Comparison of ENCODE assay signal across 21 mouse cellular contexts in the genomic region with DNA sequence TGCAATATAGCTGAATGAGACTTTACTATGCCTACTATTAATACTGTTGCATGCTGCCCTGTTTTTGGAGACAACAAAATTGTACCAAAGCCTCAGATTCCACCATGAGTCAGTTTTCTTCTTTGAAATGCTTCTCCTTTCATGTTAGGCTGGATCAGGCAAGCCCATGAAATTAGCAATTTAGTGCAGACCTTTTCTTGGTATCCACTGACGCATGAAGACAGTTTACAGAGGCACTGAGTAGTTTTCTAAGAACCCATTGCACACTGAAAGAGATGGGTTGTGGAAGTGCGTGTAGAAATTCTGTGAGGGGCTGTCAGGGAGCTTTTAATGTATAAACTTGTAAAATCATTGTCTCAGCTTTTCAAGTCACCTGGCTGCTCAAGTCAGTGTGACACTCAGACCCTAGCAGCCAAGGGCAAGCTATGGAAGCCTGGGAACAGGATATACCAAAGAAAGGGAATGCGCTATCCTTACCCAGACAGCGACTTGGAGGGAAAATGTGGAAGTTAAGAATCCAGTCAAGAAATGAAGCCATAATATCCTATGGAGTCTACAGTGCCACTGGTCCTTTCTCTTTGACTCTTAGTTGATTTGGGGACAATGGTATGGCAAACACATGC.
DNase-seq lines count a peak whose midpoint lies in the region; ATAC-seq and TF ChIP-seq lines count a peak whose summit lies in the region.
"Had no signal": no experiment of that assay in that cellular context is flagged by ENCODE, and none has a peak within 500 bp of the region (broad histone marks: within the 10 kb centered on the region; RNA-seq: fewer than 3 reads in every experiment).

No protein-coding gene starts in this region.

- H3K9ac ChIP-seq in midbrain, embryonic 11.5 days (ENCODE audit: low read length): no peak overlapping the region
- no peak overlapping the region for H3K9ac ChIP-seq in midbrain, embryonic 15.5 days
- H3K9ac ChIP-seq in forebrain, embryonic 12.5 days: no peak overlapping the region
- no peak overlapping the region for H3K9ac ChIP-seq in lung, postnatal 0 days (replicated peaks; ENCODE audit: low read depth)
- H3K9ac ChIP-seq: embryonic facial prominence, embryonic 15.5 days; liver, embryonic 15.5 days; stomach, embryonic 15.5 days had no signal

- no peak overlapping the region for H3K27ac ChIP-seq in midbrain, embryonic 11.5 days (ENCODE audit: low read depth, low read length)
- H3K27ac ChIP-seq in midbrain, embryonic 15.5 days: no peak overlapping the region
- peak overlapping the region; percentile 50; the same call in 1 of the 2 replicates for H3K27ac ChIP-seq in forebrain, embryonic 12.5 days
- H3K27ac ChIP-seq in lung, postnatal 0 days (ENCODE audit: low read length): no peak overlapping the region
- H3K27ac ChIP-seq: embryonic facial prominence, embryonic 15.5 days; heart, embryonic 10.5 days; layer of hippocampus, adult 2 months; liver, embryonic 15.5 days; stomach, embryonic 15.5 days had no signal

- H3K4me2 ChIP-seq in midbrain, embryonic 11.5 days: no peak overlapping the region
- no peak overlapping the region for H3K4me2 ChIP-seq in midbrain, embryonic 15.5 days
- no peak overlapping the region for H3K4me2 ChIP-seq in forebrain, embryonic 12.5 days
- H3K4me2 ChIP-seq in lung, postnatal 0 days (replicated peaks; ENCODE audit: low read depth, low read length): no peak overlapping the region
- H3K4me2 ChIP-seq: embryonic facial prominence, embryonic 15.5 days; liver, embryonic 15.5 days; stomach, embryonic 15.5 days had no signal

- ATAC-seq in midbrain, embryonic 11.5 days (ENCODE audit: low FRiP score): peak; percentile 59
- no peak for ATAC-seq in midbrain, embryonic 15.5 days (replicated peaks)
- ATAC-seq in forebrain, embryonic 12.5 days (ENCODE audit: low FRiP score): peak; percentile 59; the same call in 1 of the 2 replicates
- no peak for ATAC-seq in lung, postnatal 0 days

- no peaks in the 10 kb centered on the region for H3K27me3 ChIP-seq in midbrain, embryonic 11.5 days (ENCODE audit: control insufficient read depth, insufficient read depth, low read length)
- no peaks in the 10 kb centered on the region for H3K27me3 ChIP-seq in midbrain, embryonic 15.5 days (replicated peaks)
- no peaks in the 10 kb centered on the region for H3K27me3 ChIP-seq in forebrain, embryonic 12.5 days
- H3K27me3 ChIP-seq in lung, postnatal 0 days (replicated peaks; ENCODE audit: insufficient read depth, low read length): no peaks in the 10 kb centered on the region
- H3K27me3 ChIP-seq: embryonic facial prominence, embryonic 15.5 days; liver, embryonic 15.5 days; megakaryocyte, embryonic 14.5 days; stomach, embryonic 15.5 days had no signal

- H3K4me3 ChIP-seq in midbrain, embryonic 11.5 days (ENCODE audit: low read depth, low read length): no peak overlapping the region
- H3K4me3 ChIP-seq in midbrain, embryonic 15.5 days: no peak overlapping the region
- no peak overlapping the region for H3K4me3 ChIP-seq in forebrain, embryonic 12.5 days (replicated peaks)
- no peak overlapping the region for H3K4me3 ChIP-seq in lung, postnatal 0 days (ENCODE audit: low read depth, low read length)
- H3K4me3 ChIP-seq: embryonic facial prominence, embryonic 15.5 days; heart, embryonic 10.5 days; layer of hippocampus, adult 2 months; liver, embryonic 15.5 days; megakaryocyte, embryonic 14.5 days; stomach, embryonic 15.5 days had no signal

- peaks cover 5% of the 10 kb centered on the region; the same call in 1 of the 2 replicates for H3K4me1 ChIP-seq in midbrain, embryonic 11.5 days (ENCODE audit: control insufficient read depth, insufficient read depth, low read length)
- H3K4me1 ChIP-seq in midbrain, embryonic 15.5 days: no peaks in the 10 kb centered on the region
- peaks cover 10% of the 10 kb centered on the region for H3K4me1 ChIP-seq in forebrain, embryonic 12.5 days
- H3K4me1 ChIP-seq in lung, postnatal 0 days (ENCODE audit: insufficient read depth, low read depth, low read length): no peaks in the 10 kb centered on the region
- H3K4me1 ChIP-seq: embryonic facial prominence, embryonic 15.5 days; heart, embryonic 10.5 days; liver, embryonic 15.5 days; megakaryocyte, embryonic 14.5 days; stomach, embryonic 15.5 days had no signal

- TF ChIP-seq CTCF in brain, embryonic 14.5 days (IDR thresholded peaks at IDR 0.05; ENCODE audit: borderline replicate concordance, extremely low read depth, insufficient read depth, insufficient read length): no peak
- no peak for TF ChIP-seq CTCF in lung, postnatal 0 days (IDR thresholded peaks at IDR 0.05)

- no peak for DNase-seq in midbrain, embryonic 11.5 days (ENCODE audit: low spot score, missing footprints)
- DNase-seq in brain, embryonic 14.5 days (ENCODE audit: low read depth): peak; percentile 67
- peak; percentile 20 for DNase-seq in mesoderm, embryonic 11.5 days (ENCODE audit: low read depth, low spot score)
- no peak for DNase-seq in layer of hippocampus, adult 11-12 months (ENCODE audit: low spot score)
- DNase-seq in lung, postnatal 4 days: no peak
- no peak for DNase-seq in lung, postnatal 0 days (ENCODE audit: low spot score)
- DNase-seq: adrenal gland, adult 2 months; cerebellum, adult 9-11 months; kidney, adult 18-20 months; kidney, postnatal 10 days; layer of hippocampus, postnatal 36 days; right cerebral cortex, postnatal 25 days; thymus, adult 18-20 months had no signal

- TF ChIP-seq EP300 in lung, postnatal 0 days (IDR thresholded peaks at IDR 0.05): no peak

- no peaks in the 10 kb centered on the region for H3K36me3 ChIP-seq in midbrain, embryonic 11.5 days (ENCODE audit: control insufficient read depth, insufficient read depth, low read length)
- no peaks in the 10 kb centered on the region for H3K36me3 ChIP-seq in midbrain, embryonic 15.5 days (replicated peaks)
- no peaks in the 10 kb centered on the region for H3K36me3 ChIP-seq in forebrain, embryonic 12.5 days (replicated peaks)
- no peaks in the 10 kb centered on the region for H3K36me3 ChIP-seq in lung, postnatal 0 days (ENCODE audit: insufficient read depth, low read length)
- H3K36me3 ChIP-seq: embryonic facial prominence, embryonic 15.5 days; heart, embryonic 10.5 days; liver, embryonic 15.5 days; stomach, embryonic 15.5 days had no signal

- TF ChIP-seq POLR2A in brain, embryonic 14.5 days (IDR thresholded peaks at IDR 0.05; ENCODE audit: borderline replicate concordance, extremely low read depth, insufficient read depth, insufficient read length, poor library complexity, severe bottlenecking): no peak

- no peaks in the 10 kb centered on the region for H3K9me3 ChIP-seq in midbrain, embryonic 11.5 days (ENCODE audit: control insufficient read depth, low read length)
- H3K9me3 ChIP-seq in midbrain, embryonic 15.5 days: no peaks in the 10 kb centered on the region
- no peaks in the 10 kb centered on the region for H3K9me3 ChIP-seq in forebrain, embryonic 12.5 days
- H3K9me3 ChIP-seq in lung, postnatal 0 days (ENCODE audit: low read length): no peaks in the 10 kb centered on the region
- H3K9me3 ChIP-seq: embryonic facial prominence, embryonic 15.5 days; heart, embryonic 10.5 days; liver, embryonic 15.5 days; megakaryocyte, embryonic 14.5 days; stomach, embryonic 15.5 days had no signal

- 54% methylated on average over 4 of the region's 4 CpGs for WGBS in midbrain, embryonic 11.5 days
- 42% methylated on average over 4 of the region's 4 CpGs for WGBS in midbrain, embryonic 15.5 days
- WGBS in forebrain, embryonic 12.5 days: 50% methylated on average over 4 of the region's 4 CpGs
- WGBS in lung, postnatal 0 days: 79% methylated on average over 4 of the region's 4 CpGs

Comparison
In these comparisons a context has a peak if more than half of its experiments do, and no peak if none do; other contexts are left out.
1. ATAC-seq: peak in midbrain, embryonic 11.5 days (single experiment) and forebrain, embryonic 12.5 days (single experiment); none in midbrain, embryonic 15.5 days (single experiment) and lung, postnatal 0 days (single experiment).
2. DNase-seq: peak in brain, embryonic 14.5 days (single experiment) and mesoderm, embryonic 11.5 days (single experiment); none in midbrain, embryonic 11.5 days (single experiment), layer of hippocampus, adult 11-12 months (single experiment), lung, postnatal 4 days (0 of 2) and lung, postnatal 0 days (single experiment).